Mouse (Mus musculus) CH12.LX (cell line): ENCODE measurements around the gene Fam213b. TPM values are rescaled to one million over a fixed set of nuclear protein-coding genes. Genes with fewer than 3 reads are reported as not detected.

Experiments
- DNase-seq: peaks from one replicate; pipeline ENCODE4 v3.0.0-alpha.2; 2013; ENCODE audit errors: extremely low read depth
- H3K27ac ChIP-seq: 2 replicates; pipeline ENCODE4 v1.5.1; 2012; ENCODE audit warnings: low read depth, mild to moderate bottlenecking, control low read depth, moderate library complexity; ENCODE audit not compliant: insufficient read depth
- H3K27me3 ChIP-seq: replicated peaks from 2 replicates; pipeline ENCODE3; 2012; ENCODE audit warnings: inconsistent platforms
- H3K36me3 ChIP-seq, 2 experiments: replicated peaks in 1 of 2; 2 replicates each; pipeline versions ENCODE3 to v1.6.1; 2012; ENCODE audit warnings: inconsistent platforms in 1 of 2, low read length in 1 of 2, mild to moderate bottlenecking in 1 of 2, mixed read lengths in 1 of 2, moderate library complexity in 1 of 2; ENCODE audit not compliant: control insufficient read depth in 1 of 2, insufficient read depth in 1 of 2
- H3K4me1 ChIP-seq, 2 experiments: 2 replicates each; pipeline ENCODE4 v1.6.1; 2012; ENCODE audit warnings: inconsistent platforms in 1 of 2, moderate library complexity in 1 of 2; ENCODE audit not compliant: insufficient read depth in 2 of 2, control insufficient read depth in 1 of 2
- H3K4me2 ChIP-seq: 2 replicates; pipeline ENCODE4 v1.6.1; 2012; ENCODE audit warnings: low read depth, mild to moderate bottlenecking, control low read depth; ENCODE audit not compliant: poor library complexity, insufficient read depth, severe bottlenecking
- H3K4me3 ChIP-seq, 3 experiments: fragments of 150-350 bp in 1 of 3; sonication (generic) in 1 of 3; replicated peaks in 1 of 3; 2 replicates each; pipeline versions ENCODE3 to v1.5.1; 2011 to 2012; ENCODE audit warnings: low read depth in 2 of 3, low read length in 2 of 3, mild to moderate bottlenecking in 2 of 3, moderate library complexity in 2 of 3, control low read depth in 1 of 3, improper control_type of control experiment in 1 of 3, inconsistent platforms in 1 of 3, mixed read lengths in 1 of 3; ENCODE audit not compliant: poor library complexity in 1 of 3
- H3K79me2 ChIP-seq: replicated peaks from 2 replicates; pipeline ENCODE4 v1.6.1; 2012; ENCODE audit warnings: mild to moderate bottlenecking, moderate library complexity; ENCODE audit not compliant: control insufficient read depth, poor library complexity, insufficient read depth, severe bottlenecking; ENCODE audit errors: extremely low read depth
- H3K9ac ChIP-seq: 2 replicates; pipeline ENCODE4 v1.6.1; 2012; ENCODE audit warnings: low read depth, mild to moderate bottlenecking, control low read depth, moderate library complexity; ENCODE audit not compliant: insufficient read depth
- H3K9me3 ChIP-seq: replicated peaks from 2 replicates; pipeline ENCODE3; 2012; ENCODE audit warnings: low read length, inconsistent platforms, mixed read lengths
- BHLHE40 ChIP-seq: IDR thresholded peaks from 2 replicates; pipeline ENCODE4 v1.6.1; 2011; ENCODE audit warnings: mild to moderate bottlenecking, low read depth, low read length, improper control_type of control experiment
- CHD1 ChIP-seq: IDR thresholded peaks from 2 replicates; pipeline ENCODE4 v1.6.1; 2012; ENCODE audit warnings: low read depth, low read length, improper control_type of control experiment, inconsistent platforms
- CTCF ChIP-seq, 2 experiments: IDR thresholded peaks in 1 of 2; conservative IDR thresholded peaks in 1 of 2; 2 replicates each; pipeline ENCODE4 v1.5.1; 2011 to 2012; ENCODE audit warnings: low read depth in 2 of 2, low read length in 2 of 2, improper control_type of control experiment in 1 of 2, inconsistent platforms in 1 of 2, mild to moderate bottlenecking in 1 of 2, moderate library complexity in 1 of 2
- ELF1 ChIP-seq: IDR thresholded peaks from 2 replicates; pipeline ENCODE4 v1.6.1; 2014; ENCODE audit warnings: low read depth, mild to moderate bottlenecking, inconsistent platforms, low read length, improper control_type of control experiment
- EP300 ChIP-seq: IDR thresholded peaks from 2 replicates; pipeline ENCODE4 v1.6.1; 2011; ENCODE audit warnings: low read length, improper control_type of control experiment
- ETS1 ChIP-seq: conservative IDR thresholded peaks from 2 replicates; pipeline ENCODE4 v1.6.1; 2012; ENCODE audit warnings: low read depth, mild to moderate bottlenecking, inconsistent platforms, low read length, improper control_type of control experiment, moderate library complexity
- HCFC1 ChIP-seq: IDR thresholded peaks from 2 replicates; pipeline ENCODE4 v1.6.1; 2012; ENCODE audit warnings: low read depth, mild to moderate bottlenecking, inconsistent platforms, low read length, improper control_type of control experiment
- IRF4 ChIP-seq: IDR thresholded peaks from 2 replicates; pipeline ENCODE4 v1.6.1; 2014; ENCODE audit warnings: low read depth, mild to moderate bottlenecking, inconsistent platforms, low read length, improper control_type of control experiment
- JUND ChIP-seq: conservative IDR thresholded peaks from 2 replicates; pipeline ENCODE4 v1.6.1; 2011; ENCODE audit warnings: low read depth, low read length, improper control_type of control experiment
- MEF2A ChIP-seq: IDR thresholded peaks from 2 replicates; pipeline ENCODE4 v1.6.1; 2014; ENCODE audit warnings: low read depth, mild to moderate bottlenecking, inconsistent platforms, low read length, improper control_type of control experiment, borderline replicate concordance
- MXI1 ChIP-seq: IDR thresholded peaks from 2 replicates; pipeline ENCODE4 v1.6.1; 2011; ENCODE audit warnings: mild to moderate bottlenecking, low read depth, low read length, improper control_type of control experiment
- MYC ChIP-seq: IDR thresholded peaks from 2 replicates; pipeline ENCODE4 v1.6.1; 2011; ENCODE audit warnings: low read depth, mild to moderate bottlenecking, improper control_type of control experiment, low read length
- POLR2A ChIP-seq: IDR thresholded peaks from 2 replicates; pipeline ENCODE4 v1.6.1; 2011; ENCODE audit warnings: low read depth, mild to moderate bottlenecking, improper control_type of control experiment, low read length
- POLR2AphosphoS2 ChIP-seq: IDR thresholded peaks from 2 replicates; pipeline ENCODE4 v1.6.1; 2011; ENCODE audit warnings: low read depth, low read length, improper control_type of control experiment
- RAD21 ChIP-seq: IDR thresholded peaks from 2 replicates; pipeline ENCODE4 v1.6.1; 2011; ENCODE audit warnings: low read depth, mild to moderate bottlenecking, low read length, improper control_type of control experiment, moderate library complexity
- RCOR1 ChIP-seq: conservative IDR thresholded peaks from 2 replicates; pipeline ENCODE4 v1.6.1; 2012; ENCODE audit warnings: low read depth, mild to moderate bottlenecking, inconsistent platforms, low read length, improper control_type of control experiment
- SMC3 ChIP-seq: IDR thresholded peaks from 2 replicates; pipeline ENCODE4 v1.6.1; 2011; ENCODE audit warnings: low read depth, low read length, improper control_type of control experiment
- TCF12 ChIP-seq: IDR thresholded peaks from 2 replicates; pipeline ENCODE4 v1.6.1; 2014; ENCODE audit warnings: low read depth, mild to moderate bottlenecking, inconsistent platforms, low read length, improper control_type of control experiment
- USF2 ChIP-seq: conservative IDR thresholded peaks from 2 replicates; pipeline ENCODE4 v1.6.1; 2011; ENCODE audit warnings: low read depth, low read length, improper control_type of control experiment
- ZC3H11A ChIP-seq: IDR thresholded peaks from 2 replicates; pipeline ENCODE4 v1.6.1; 2012; ENCODE audit warnings: low read depth, mild to moderate bottlenecking, inconsistent platforms, low read length, improper control_type of control experiment
- ZKSCAN1 ChIP-seq: IDR thresholded peaks from 2 replicates; pipeline ENCODE4 v1.6.1; 2012; ENCODE audit warnings: low read depth, inconsistent platforms, low read length, improper control_type of control experiment, borderline replicate concordance
- ZMIZ1 ChIP-seq: IDR thresholded peaks from 2 replicates; pipeline ENCODE4 v1.6.1; 2012; ENCODE audit warnings: low read depth, mild to moderate bottlenecking, inconsistent platforms, low read length, improper control_type of control experiment
- ZNF384 ChIP-seq: IDR thresholded peaks from 2 replicates; pipeline ENCODE4 v1.6.1; 2012; ENCODE audit warnings: low read depth, low read length, improper control_type of control experiment, inconsistent platforms
- dilution Hi-C: fragments of 300-500 bp; cut with MboI; formaldehyde crosslinking; loops from 2 replicates; pipeline ENCODE4 v1.14.3; 2020; ENCODE audit warnings: low sequenced_read_pairs; ENCODE audit not compliant: extremely low pct_unique_long_range_greater_than_20kb, extremely low pct_ligation_motif_present
- in situ Hi-C: fragments of 300-500 bp; cut with MboI; formaldehyde crosslinking; loops from 3 replicates; pipeline ENCODE4 v1.14.3; 2019; ENCODE audit warnings: low sequenced_read_pairs, low pct_ligation_motif_present, low pct_unique_long_range_greater_than_20kb, mixed read lengths
- polyA plus RNA-seq: library from polyadenylated mRNA; unstranded; fragments of >175 nt; gene quantifications from 2 replicates; pipeline ENCODE4 v1.2.1, GENCODE M21; 2012; ENCODE audit warnings: low read depth; ENCODE audit not compliant: insufficient read length
- total RNA-seq, 2 experiments: library from RNA; depleted of rRNA; stranded (reverse); fragments of 300-350 nt in 1 of 2; fragments of >200 nt in 1 of 2; gene quantifications; 2 replicates each; pipeline ENCODE4 v1.2.3; 2012 to 2014

Fam213b gene
- total and polyA plus RNA-seq, 3 experiments = 5.5 to 49.8 (median 6.1) TPM

- dilution Hi-C loops = no loop called here
- Histone ChIP-seq H3K4me1 (peaks cover 50 to 64% of the 10 kb centered on the region in 2 experiments), H3K4me2 (peak overlapping the region; percentile 74; the same call in 1 of the 2 replicates), H3K9me3 (peaks cover 14% of the 10 kb centered on the region), H3K27ac (peak overlapping the region; percentile 94), H3K79me2 (no peaks in the 10 kb centered on the region), H3K4me3 (peak overlapping the region in 1 of 3 experiments; percentile 14), H3K36me3 (peaks cover 24 to 31% of the 10 kb centered on the region in 2 experiments), H3K27me3 (no peaks in the 10 kb centered on the region), H3K9ac (no peak overlapping the region; the same call in 1 of the 2 replicates)
- TF ChIP-seq MEF2A (peak; percentile 77; the same call in 1 of the 2 replicates), TCF12 (peak; percentile 36; the same call in 1 of the 2 replicates), CHD1 (no peak), ETS1 (peak; percentile 65), BHLHE40 (peak; percentile 40; the same call in 1 of the 2 replicates), USF2 (no peak), SMC3 (no peak), MXI1 (no peak; the same call in 1 of the 2 replicates)
- in situ Hi-C loops = no loop called here
- DNase-seq = no peak
Measured at GRCm38 (mm10) chr4:154915286-154915685, 16.4 kb upstream of the Fam213b start.

DNA sequence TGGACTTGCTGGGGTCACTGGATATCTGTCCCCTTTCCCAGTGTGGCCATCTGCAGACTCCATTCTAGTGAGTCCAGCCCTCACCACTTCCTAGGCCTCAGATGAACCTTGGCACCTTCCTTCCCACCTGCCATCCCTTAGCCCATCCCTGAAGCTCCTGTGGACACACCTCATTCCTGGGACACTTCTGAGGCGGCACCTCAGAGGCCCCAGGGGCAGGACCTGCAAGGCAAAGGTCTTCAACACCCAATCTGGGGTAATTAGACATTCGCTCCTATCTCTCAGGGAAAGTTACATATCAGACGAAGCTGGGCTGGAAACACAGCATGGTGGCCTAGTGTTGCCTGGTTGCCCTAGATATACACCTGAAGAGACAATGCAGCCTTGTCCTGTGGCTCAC, 15.8 kb upstream of the Fam213b start:
- in situ Hi-C loops = no loop called here
- peak overlapping the region; percentile 74; the same call in 1 of the 2 replicates for H3K4me2 ChIP-seq

DNA sequence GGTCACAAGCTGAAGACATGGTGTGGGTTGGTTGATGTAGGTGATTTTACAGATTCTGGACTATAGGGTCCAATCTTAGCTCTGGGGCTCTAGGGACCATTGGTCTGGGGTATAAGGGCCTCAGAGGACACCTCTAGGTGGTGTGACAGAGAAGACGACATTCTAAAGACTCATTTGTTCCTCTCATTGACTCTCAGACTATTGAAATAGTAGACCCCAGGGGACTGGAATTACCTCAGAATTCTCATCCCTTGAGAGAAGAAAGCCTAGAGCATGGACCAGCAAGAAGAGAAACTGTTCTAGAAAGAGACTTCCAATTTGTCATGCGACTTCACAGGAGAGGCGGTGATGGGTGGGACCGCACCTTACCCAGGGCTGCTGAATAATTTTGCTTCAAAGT, 15.3 kb upstream of the Fam213b start:
- peak; percentile 91 for DNase-seq
- no peaks in the 10 kb centered on the region for H3K27me3 ChIP-seq
- dilution Hi-C loops (no loop called here), in situ Hi-C loops (no loop called here)
- peaks cover 24 to 33% of the 10 kb centered on the region in 2 experiments for H3K36me3 ChIP-seq
- no peak overlapping the region for H3K9ac ChIP-seq
- H3K9me3 ChIP-seq = peaks cover 14% of the 10 kb centered on the region
- peak overlapping the region; percentile 74 for H3K4me2 ChIP-seq
- no peaks in the 10 kb centered on the region for H3K79me2 ChIP-seq
- H3K4me1 ChIP-seq = peaks cover 55 to 74% of the 10 kb centered on the region in 2 experiments
- peak overlapping the region; percentile 94 for H3K27ac ChIP-seq
- no peak overlapping the region for H3K4me3 ChIP-seq
- peak; percentile 92 for TF ChIP-seq BHLHE40
- TF ChIP-seq IRF4 = peak; percentile 83
- TF ChIP-seq RAD21 = no peak; the same call in 1 of the 2 replicates
- TF ChIP-seq MYC = peak; percentile 72
- TF ChIP-seq ZKSCAN1 = no peak
- no peak for TF ChIP-seq POLR2A
- TF ChIP-seq MXI1 = no peak
- TF ChIP-seq RCOR1 = peak; percentile 80; the same call in 1 of the 2 replicates
- TF ChIP-seq ZNF384 = no peak; the same call in 1 of the 2 replicates
- peak; percentile 94 for TF ChIP-seq ETS1
- 0 out of 2 replicates have a peak, but pooled peaks have one; percentile 18 for TF ChIP-seq ELF1
- peak; percentile 67; the same call in 1 of the 2 replicates for TF ChIP-seq POLR2AphosphoS2
- peak; percentile 88 for TF ChIP-seq JUND
- TF ChIP-seq ZMIZ1 = no peak; the same call in none of the 2 replicates
- peak in 1 of 2 experiments; percentile 17; a peak in 1 of 4 replicates for TF ChIP-seq CTCF (conservative IDR thresholded peaks at IDR 0.05 in 1 of 2, IDR thresholded peaks at IDR 0.05 in 1 of 2; ENCODE audit: low read depth in 2 of 2, low read length in 2 of 2)
- no peak for TF ChIP-seq ZC3H11A
- peak; percentile 92 for TF ChIP-seq EP300
- TF ChIP-seq TCF12 = no peak; the same call in 1 of the 2 replicates
- no peak for TF ChIP-seq USF2
- peak; percentile 27; the same call in 1 of the 2 replicates for TF ChIP-seq HCFC1

More for the DNA sequence above, 15.8 kb upstream of the Fam213b start:
- H3K27me3 ChIP-seq = no peaks in the 10 kb centered on the region
- dilution Hi-C loops = no loop called here
- H3K79me2 ChIP-seq = no peaks in the 10 kb centered on the region
- H3K9me3 ChIP-seq = peaks cover 14% of the 10 kb centered on the region
- DNase-seq = no peak
- peak overlapping the region; percentile 94 for H3K27ac ChIP-seq
- H3K36me3 ChIP-seq = peaks cover 24 to 31% of the 10 kb centered on the region in 2 experiments
- H3K4me1 ChIP-seq = peaks cover 53 to 70% of the 10 kb centered on the region in 2 experiments
- H3K4me3 ChIP-seq = no peak overlapping the region
- H3K9ac ChIP-seq = peak overlapping the region; percentile 5; the same call in 1 of the 2 replicates
- TF ChIP-seq HCFC1 = no peak
- TF ChIP-seq JUND = no peak
- TF ChIP-seq ETS1 = no peak
- TF ChIP-seq, all 38 proteins: peak for 0
